Mouse (Mus musculus) forebrain, embryonic 12.5 days (tissue): Measurements from ENCODE around the gene Coq10a. TPM values are rescaled to one million over a fixed set of nuclear protein-coding genes. Genes with fewer than 3 reads are reported as not detected.

ENCODE experiments used
- ATAC-seq: fragments of 200-750 bp; cut with Nextera tagmentation; 2 replicates; pipeline ENCODE4 v1.8.0; 2017; ENCODE audit warnings: moderate TSS enrichment; ENCODE audit not compliant: low FRiP score
- H3K27ac ChIP-seq: fragments of 300-500 bp; sonication (generic); 2 replicates; pipeline ENCODE4 v1.5.1; 2016; ENCODE audit warnings: mild to moderate bottlenecking
- H3K27me3 ChIP-seq: fragments of 300-500 bp; sonication (generic); 2 replicates; pipeline ENCODE4 v1.6.1; 2016; ENCODE audit warnings: mild to moderate bottlenecking
- H3K36me3 ChIP-seq: fragments of 300-500 bp; sonication (generic); replicated peaks from 2 replicates; pipeline ENCODE4 v1.6.1; 2016; ENCODE audit warnings: mild to moderate bottlenecking
- H3K4me1 ChIP-seq: fragments of 300-500 bp; sonication (generic); 2 replicates; pipeline ENCODE4 v1.6.1; 2016
- H3K4me2 ChIP-seq: fragments of 300-500 bp; sonication (generic); 2 replicates; pipeline ENCODE4 v1.6.1; 2016; ENCODE audit warnings: mild to moderate bottlenecking, moderate library complexity
- H3K4me3 ChIP-seq: fragments of 300-500 bp; sonication (generic); replicated peaks from 2 replicates; pipeline ENCODE4 v1.5.1; 2016; ENCODE audit warnings: mild to moderate bottlenecking
- H3K9ac ChIP-seq: fragments of 300-500 bp; sonication (generic); 2 replicates; pipeline ENCODE4 v1.6.1; 2016; ENCODE audit warnings: mild to moderate bottlenecking
- H3K9me3 ChIP-seq: fragments of 300-500 bp; sonication (generic); 2 replicates; pipeline ENCODE4 v1.6.1; 2016
- WGBS: fragments of 180-500 bp; shearing (Covaris S2); methylation state at CpG from one replicate; pipeline ENCODE4 v1.1.7; 2016; 5-methylcytosine and 5-hydroxymethylcytosine counted together
- polyA plus RNA-seq: library from polyadenylated mRNA; unstranded; fragments of >200 nt; fragmentation: Nextera tagmentation; extraction: Ambion mirVana; gene quantifications from 2 replicates; pipeline ENCODE4 v1.2.1, GENCODE M21; 2016

Coq10a gene
- polyA plus RNA-seq, 1 experiment from 2014 or later, result 25.5 TPM

- no peak within 1 kb of the TSS for H3K27ac ChIP-seq
- H3K4me3 ChIP-seq, result no peak within 1 kb of the TSS
- no peaks in the 10 kb centered on the region for H3K27me3 ChIP-seq
- WGBS, result 18% methylated on average over 2 of the region's 2 CpGs
- no peak within 1 kb of the TSS for H3K9ac ChIP-seq
- peaks cover 15% of the 10 kb centered on the region; the same call in 1 of the 2 replicates for H3K4me1 ChIP-seq
- no peaks in the 10 kb centered on the region for H3K9me3 ChIP-seq
- peaks cover 32% of the 10 kb centered on the region for H3K36me3 ChIP-seq
- H3K4me2 ChIP-seq, result no peak within 1 kb of the TSS
- ATAC-seq, result no peak
Observed at GRCm38 (mm10) chr10:128401056-128401455, 32.3 kb upstream of the Coq10a start, which contains the start of gene Slc39a5. Gene Slc39a5, minus strand, starts transcription at chr10:128401229.

DNA sequence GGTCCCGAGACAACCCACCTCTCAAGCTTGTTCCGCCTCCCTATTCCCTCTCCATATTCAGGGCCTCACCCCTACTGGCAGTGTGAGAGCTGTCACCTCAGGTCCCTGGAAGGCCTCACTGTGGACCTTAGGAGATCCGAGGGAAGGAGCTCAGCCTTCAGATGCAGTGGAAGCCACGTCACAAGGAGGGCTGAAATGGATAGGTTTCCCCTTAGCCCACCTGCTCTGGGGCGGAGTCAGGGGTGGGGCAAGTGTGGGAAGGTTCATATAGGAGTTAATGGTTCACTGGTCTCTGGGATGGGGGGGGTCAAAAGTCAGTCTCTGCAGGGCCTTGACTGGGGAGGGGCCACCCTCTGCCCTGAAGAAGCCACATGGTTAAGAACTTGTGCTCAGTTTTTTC, 31.5 kb upstream of the Coq10a start:
- H3K9me3 ChIP-seq, result no peaks in the 10 kb centered on the region
- WGBS, result 36% methylated on average over 5 of the region's 5 CpGs
- H3K27me3 ChIP-seq, result no peaks in the 10 kb centered on the region
- no peak overlapping the region for H3K4me3 ChIP-seq
- no peak overlapping the region for H3K4me2 ChIP-seq
- no peak overlapping the region for H3K27ac ChIP-seq
- H3K4me1 ChIP-seq, result peaks cover 15% of the 10 kb centered on the region; the same call in 1 of the 2 replicates
- H3K36me3 ChIP-seq, result peaks cover 32% of the 10 kb centered on the region
- no peak overlapping the region for H3K9ac ChIP-seq
- ATAC-seq, result no peak

- no peak for ATAC-seq
- H3K9me3 ChIP-seq, result no peaks in the 10 kb centered on the region
- H3K27ac ChIP-seq, result 0 out of 2 replicates have a peak overlapping the region, but pooled peaks have one; percentile 26
- 60% methylated on average over 7 of the region's 7 CpGs for WGBS
- peaks cover 23% of the 10 kb centered on the region for H3K4me1 ChIP-seq
- no peak overlapping the region for H3K9ac ChIP-seq
- no peak overlapping the region for H3K4me3 ChIP-seq
- no peak overlapping the region for H3K4me2 ChIP-seq
- no peaks in the 10 kb centered on the region for H3K27me3 ChIP-seq
- peaks cover 54% of the 10 kb centered on the region for H3K36me3 ChIP-seq
Observed at GRCm38 (mm10) chr10:128397466-128397865, 28.7 kb upstream of the Coq10a start.

GRCm38 (mm10) chr10:128396716-128397264, 28.0 kb upstream of the Coq10a start:
- H3K4me1 ChIP-seq, result peaks cover 23% of the 10 kb centered on the region
- H3K4me2 ChIP-seq, result no peak overlapping the region
- peaks cover 59% of the 10 kb centered on the region for H3K36me3 ChIP-seq
- no peaks in the 10 kb centered on the region for H3K9me3 ChIP-seq
- 78% methylated on average over 10 of the region's 10 CpGs for WGBS
- H3K27ac ChIP-seq, result no peak overlapping the region
- no peak overlapping the region for H3K4me3 ChIP-seq
- no peaks in the 10 kb centered on the region for H3K27me3 ChIP-seq
- no peak overlapping the region for H3K9ac ChIP-seq
- ATAC-seq, result no peak

DNA sequence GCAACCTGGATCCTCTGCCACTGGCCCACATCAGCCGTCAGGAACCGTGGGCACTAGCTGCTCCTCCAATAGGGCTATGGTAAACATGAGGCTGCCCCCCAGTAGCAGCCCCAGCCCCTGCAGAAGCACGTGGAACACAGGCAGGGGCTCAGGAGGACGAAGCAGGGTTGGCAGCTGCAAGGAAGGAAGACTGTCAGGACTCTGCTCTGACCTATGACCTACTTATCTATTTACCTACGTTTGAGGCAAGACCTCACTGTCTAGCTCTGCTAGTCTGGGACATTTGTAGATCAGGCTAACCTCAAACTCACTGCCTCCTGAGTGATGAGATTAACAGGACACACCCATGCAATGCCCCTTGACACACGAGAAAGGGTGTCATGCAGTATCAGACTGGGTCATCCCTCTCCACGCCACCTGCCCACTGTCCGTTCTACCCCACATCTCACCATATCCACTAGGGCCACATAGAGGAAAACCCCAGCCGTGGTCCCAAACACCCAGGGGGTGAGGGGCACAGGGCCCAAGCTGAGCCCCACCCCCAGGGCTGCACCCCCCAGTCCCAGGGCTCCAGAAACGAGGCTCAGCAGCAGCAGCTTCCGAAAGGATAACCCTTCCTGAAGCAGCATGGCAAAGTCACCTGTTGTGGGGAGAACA, 27.3 kb upstream of the Coq10a start:
- Histone ChIP-seq H3K27ac (no peak overlapping the region), H3K9ac (no peak overlapping the region), H3K4me3 (no peak overlapping the region), H3K4me2 (no peak overlapping the region), H3K9me3 (no peaks in the 10 kb centered on the region), H3K4me1 (peaks cover 23% of the 10 kb centered on the region), H3K27me3 (no peaks in the 10 kb centered on the region), H3K36me3 (peaks cover 59% of the 10 kb centered on the region)
- ATAC-seq, result no peak
- 74% methylated on average over 11 of the region's 11 CpGs for WGBS

DNA sequence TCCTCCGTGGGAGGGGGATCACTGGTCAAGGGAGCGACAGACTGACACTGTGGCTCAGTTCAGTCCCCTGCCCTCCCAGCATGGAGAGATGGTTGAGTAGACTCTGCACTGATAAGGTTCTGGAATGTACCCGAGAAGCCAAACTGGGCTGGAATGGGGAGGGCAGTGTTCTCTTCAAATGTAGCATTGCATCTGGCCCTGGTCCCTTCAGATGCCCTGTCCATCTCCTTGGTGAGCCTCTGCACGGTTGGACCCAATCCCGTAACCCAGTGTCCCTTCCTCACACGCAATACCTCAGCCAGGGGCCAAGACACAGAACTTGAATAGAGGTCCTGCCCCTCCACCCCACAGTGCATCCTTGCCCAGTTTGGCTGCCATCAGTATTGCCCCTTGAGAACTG, 23.1 kb upstream of the Coq10a start:
- no peak for ATAC-seq
- peaks cover 11% of the 10 kb centered on the region for H3K4me1 ChIP-seq
- no peak overlapping the region for H3K9ac ChIP-seq
- H3K27me3 ChIP-seq, result no peaks in the 10 kb centered on the region
- H3K4me2 ChIP-seq, result no peak overlapping the region
- no peak overlapping the region for H3K27ac ChIP-seq
- peaks cover 98% of the 10 kb centered on the region for H3K36me3 ChIP-seq
- no peak overlapping the region for H3K4me3 ChIP-seq
- no peaks in the 10 kb centered on the region for H3K9me3 ChIP-seq
- 76% methylated on average over 6 of the region's 6 CpGs for WGBS

GRCm38 (mm10) chr10:128390366-128390765, 21.6 kb upstream of the Coq10a start:
- Histone ChIP-seq H3K4me2 (no peak overlapping the region), H3K27ac (no peak overlapping the region), H3K27me3 (no peaks in the 10 kb centered on the region), H3K36me3 (peaks cover 98% of the 10 kb centered on the region), H3K9ac (no peak overlapping the region), H3K4me3 (no peak overlapping the region), H3K4me1 (peaks cover 8% of the 10 kb centered on the region; the same call in 1 of the 2 replicates), H3K9me3 (no peaks in the 10 kb centered on the region)
- WGBS, result 87% methylated on average over 12 of the region's 12 CpGs
- ATAC-seq, result no peak

- Histone ChIP-seq H3K4me3 (no peak overlapping the region), H3K4me2 (no peak overlapping the region), H3K9me3 (no peaks in the 10 kb centered on the region), H3K4me1 (peaks cover 8% of the 10 kb centered on the region; the same call in 1 of the 2 replicates), H3K36me3 (peaks cover 98% of the 10 kb centered on the region), H3K9ac (no peak overlapping the region), H3K27me3 (no peaks in the 10 kb centered on the region), H3K27ac (no peak overlapping the region)
- ATAC-seq, result no peak
- 91% methylated on average over 6 of the region's 6 CpGs for WGBS
Observed at GRCm38 (mm10) chr10:128389570-128389969, 20.8 kb upstream of the Coq10a start.

GRCm38 (mm10) chr10:128388941-128389340, 20.1 kb upstream of the Coq10a start:
- Histone ChIP-seq H3K4me2 (no peak overlapping the region), H3K27ac (no peak overlapping the region), H3K4me1 (peaks cover 8% of the 10 kb centered on the region; the same call in 1 of the 2 replicates), H3K9ac (no peak overlapping the region), H3K4me3 (no peak overlapping the region), H3K27me3 (no peaks in the 10 kb centered on the region), H3K36me3 (peaks cover 98% of the 10 kb centered on the region), H3K9me3 (no peaks in the 10 kb centered on the region)
- ATAC-seq, result no peak
- 90% methylated on average over 14 of the region's 14 CpGs for WGBS

GRCm38 (mm10) chr10:128385902-128386301, 17.1 kb upstream of the Coq10a start:
- no peak for ATAC-seq
- peaks cover 98% of the 10 kb centered on the region for H3K36me3 ChIP-seq
- WGBS, result 95% methylated on average over 7 of the region's 7 CpGs

GRCm38 (mm10) chr10:128382482-128382881, 13.7 kb upstream of the Coq10a start:
- peaks cover 91% of the 10 kb centered on the region for H3K36me3 ChIP-seq
- WGBS, result 95% methylated on average over 8 of the region's 8 CpGs
- H3K9me3 ChIP-seq, result no peaks in the 10 kb centered on the region
- no peaks in the 10 kb centered on the region for H3K27me3 ChIP-seq
- no peak overlapping the region for H3K4me2 ChIP-seq
- peaks cover 17% of the 10 kb centered on the region for H3K4me1 ChIP-seq
- H3K9ac ChIP-seq, result no peak overlapping the region
- ATAC-seq, result no peak
- no peak overlapping the region for H3K27ac ChIP-seq
- H3K4me3 ChIP-seq, result no peak overlapping the region

More at GRCm38 (mm10) chr10:128385902-128386301, 17.1 kb upstream of the Coq10a start:
- no peak overlapping the region for H3K9ac ChIP-seq
- no peaks in the 10 kb centered on the region for H3K9me3 ChIP-seq
- H3K27me3 ChIP-seq, result no peaks in the 10 kb centered on the region
- H3K4me1 ChIP-seq, result no peaks in the 10 kb centered on the region
- no peak overlapping the region for H3K4me2 ChIP-seq
- no peak overlapping the region for H3K4me3 ChIP-seq
- no peak overlapping the region for H3K27ac ChIP-seq

GRCm38 (mm10) chr10:128380565-128380964, 11.8 kb upstream of the Coq10a start:
- no peak overlapping the region for H3K4me3 ChIP-seq

DNA sequence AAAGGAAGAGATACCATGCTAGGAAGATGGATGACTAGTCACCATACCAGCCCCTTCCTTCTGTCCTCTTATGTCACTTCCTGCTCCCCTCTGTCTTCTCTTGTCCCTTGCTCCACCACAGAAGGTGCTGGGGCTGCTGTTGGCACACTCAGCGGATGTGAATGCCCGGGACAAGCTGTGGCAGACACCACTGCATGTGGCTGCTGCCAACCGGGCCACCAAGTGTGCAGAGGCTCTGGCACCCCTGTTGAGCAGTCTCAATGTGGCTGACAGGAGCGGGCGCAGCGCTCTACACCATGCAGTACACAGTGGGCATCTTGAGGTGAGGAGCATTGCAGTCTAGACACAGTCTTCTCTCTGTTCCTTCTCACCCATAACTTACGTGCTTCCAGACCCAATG, 10.5 kb upstream of the Coq10a start:
- H3K27ac ChIP-seq, result no peak overlapping the region
- no peaks in the 10 kb centered on the region for H3K9me3 ChIP-seq
- H3K4me2 ChIP-seq, result no peak overlapping the region; the same call in none of the 2 replicates
- H3K36me3 ChIP-seq, result peaks cover 59% of the 10 kb centered on the region
- WGBS, result 95% methylated on average over 7 of the region's 7 CpGs
- H3K4me1 ChIP-seq, result peaks cover 26% of the 10 kb centered on the region
- 0 out of 2 replicates have a peak overlapping the region, but pooled peaks have one; percentile 7 for H3K4me3 ChIP-seq
- no peak for ATAC-seq
- H3K27me3 ChIP-seq, result no peaks in the 10 kb centered on the region
- H3K9ac ChIP-seq, result peak overlapping the region; percentile 36; the same call in 1 of the 2 replicates

More at GRCm38 (mm10) chr10:128380565-128380964, 11.8 kb upstream of the Coq10a start:
- Histone ChIP-seq H3K9me3 (no peaks in the 10 kb centered on the region), H3K4me1 (peaks cover 26% of the 10 kb centered on the region), H3K27me3 (no peaks in the 10 kb centered on the region), H3K9ac (no peak overlapping the region), H3K27ac (no peak overlapping the region), H3K36me3 (peaks cover 72% of the 10 kb centered on the region), H3K4me2 (no peak overlapping the region)
- no peak for ATAC-seq
- 87% methylated on average over 5 of the region's 5 CpGs for WGBS
